Mouse (Mus musculus) MEL (cell line): ENCODE measurements around the gene Fgfr2. TPM values are rescaled to one million over a fixed set of nuclear protein-coding genes. Genes with fewer than 3 reads are reported as not detected.

Experiments used
- DNase-seq: peaks from one replicate; pipeline ENCODE4 v3.0.0; 2011; ENCODE audit warnings: low read depth, low spot score
- H3K27ac ChIP-seq: 2 replicates; pipeline ENCODE4 v1.5.1; 2012; ENCODE audit warnings: low read depth, mild to moderate bottlenecking, control low read depth, low read length, moderate library complexity; ENCODE audit not compliant: control insufficient read depth
- H3K27me3 ChIP-seq, 2 experiments: fragments of 150-350 bp in 1 of 2; sonication (generic) in 1 of 2; 2 replicates each; pipeline ENCODE4 v1.6.1; 2012; ENCODE audit warnings: low read length in 2 of 2, mild to moderate bottlenecking in 2 of 2, improper control_type of control experiment in 1 of 2, moderate library complexity in 1 of 2; ENCODE audit not compliant: insufficient read depth in 2 of 2, control insufficient read depth in 1 of 2
- H3K36me3 ChIP-seq, 2 experiments: 2 replicates each; pipeline ENCODE4 v1.6.1; 2012 to 2014; ENCODE audit warnings: low read length in 2 of 2, improper control_type of control experiment in 1 of 2, inconsistent platforms in 1 of 2, mild to moderate bottlenecking in 1 of 2; ENCODE audit not compliant: insufficient read depth in 2 of 2, control insufficient read depth in 1 of 2
- H3K4me1 ChIP-seq, 2 experiments: fragments of 150-350 bp in 1 of 2; sonication (generic) in 1 of 2; 2 replicates each; pipeline ENCODE4 v1.6.1; 2012; ENCODE audit warnings: low read length in 2 of 2, improper control_type of control experiment in 1 of 2, mild to moderate bottlenecking in 1 of 2; ENCODE audit not compliant: insufficient read depth in 2 of 2, control insufficient read depth in 1 of 2
- H3K4me3 ChIP-seq, 2 experiments: fragments of 150-350 bp in 1 of 2; sonication (generic) in 1 of 2; 2 replicates each; pipeline ENCODE4 v1.5.1; 2012; ENCODE audit warnings: low read depth in 2 of 2, low read length in 2 of 2, mild to moderate bottlenecking in 2 of 2, moderate library complexity in 2 of 2, control low read depth in 1 of 2, improper control_type of control experiment in 1 of 2; ENCODE audit not compliant: control insufficient read depth in 1 of 2, insufficient read depth in 1 of 2
- H3K79me2 ChIP-seq: 2 replicates; pipeline ENCODE4 v1.6.1; 2012; ENCODE audit warnings: mild to moderate bottlenecking, low read length, moderate library complexity; ENCODE audit not compliant: control insufficient read depth, poor library complexity, insufficient read depth
- H3K9ac ChIP-seq: 2 replicates; pipeline ENCODE4 v1.6.1; 2012; ENCODE audit warnings: low read depth, mild to moderate bottlenecking, control low read depth, low read length, moderate library complexity; ENCODE audit not compliant: control insufficient read depth, poor library complexity, severe bottlenecking
- H3K9me3 ChIP-seq: fragments of 150-350 bp; sonication (generic); replicated peaks from 2 replicates; pipeline ENCODE4 v1.6.1; 2012; ENCODE audit warnings: mild to moderate bottlenecking, low read length, improper control_type of control experiment, moderate library complexity; ENCODE audit not compliant: insufficient read depth
- CHD1 ChIP-seq: IDR thresholded peaks from 2 replicates; pipeline ENCODE4 v1.6.1; 2012; ENCODE audit warnings: low read depth, mild to moderate bottlenecking, inconsistent platforms, low read length, improper control_type of control experiment
- CHD2 ChIP-seq: IDR thresholded peaks from 2 replicates; pipeline ENCODE4 v1.6.1; 2011; ENCODE audit warnings: low read length, improper control_type of control experiment
- E2F4 ChIP-seq: IDR thresholded peaks from 2 replicates; pipeline ENCODE4 v1.6.1; 2011; ENCODE audit warnings: low read depth, low read length, improper control_type of control experiment, borderline replicate concordance
- ELF1 ChIP-seq: IDR thresholded peaks from 2 replicates; pipeline ENCODE4 v1.6.1; 2014; ENCODE audit warnings: low read depth, mild to moderate bottlenecking, inconsistent platforms, low read length, improper control_type of control experiment, moderate library complexity
- EP300 ChIP-seq, 2 experiments: IDR thresholded peaks; 2 replicates each; pipeline ENCODE4 v1.6.1; 2011; ENCODE audit warnings: improper control_type of control experiment in 2 of 2, low read length in 2 of 2, low read depth in 1 of 2, mild to moderate bottlenecking in 1 of 2
- ETS1 ChIP-seq: IDR thresholded peaks from 2 replicates; pipeline ENCODE4 v1.6.1; 2012; ENCODE audit warnings: low read depth, mild to moderate bottlenecking, inconsistent platforms, low read length, improper control_type of control experiment, moderate library complexity
- GABPA ChIP-seq: IDR thresholded peaks from 2 replicates; pipeline ENCODE4 v1.6.1; 2012; ENCODE audit warnings: low read depth, mild to moderate bottlenecking, inconsistent platforms, low read length, improper control_type of control experiment, moderate library complexity
- HCFC1 ChIP-seq: IDR thresholded peaks from 2 replicates; pipeline ENCODE4 v1.6.1; 2012; ENCODE audit warnings: low read depth, mild to moderate bottlenecking, inconsistent platforms, low read length, improper control_type of control experiment, moderate library complexity
- JUND ChIP-seq: IDR thresholded peaks from 2 replicates; pipeline ENCODE4 v1.6.1; 2011; ENCODE audit warnings: low read depth, mild to moderate bottlenecking, improper control_type of control experiment, low read length
- KAT2A ChIP-seq: conservative IDR thresholded peaks from 2 replicates; pipeline ENCODE4 v1.6.1; 2012; ENCODE audit warnings: low read depth, low read length, improper control_type of control experiment, inconsistent platforms
- MAFK ChIP-seq: IDR thresholded peaks from 2 replicates; pipeline ENCODE4 v1.6.1; 2011; ENCODE audit warnings: low read depth, mild to moderate bottlenecking, low read length, improper control_type of control experiment, borderline replicate concordance
- MAX ChIP-seq: IDR thresholded peaks from 2 replicates; pipeline ENCODE4 v1.6.1; 2011; ENCODE audit warnings: low read length, improper control_type of control experiment
- POLR2AphosphoS2 ChIP-seq: IDR thresholded peaks from 2 replicates; pipeline ENCODE4 v1.6.1; 2011; ENCODE audit warnings: low read length, improper control_type of control experiment
- POLR2AphosphoS5 ChIP-seq: IDR thresholded peaks from 2 replicates; pipeline ENCODE4 v1.6.1; 2012; ENCODE audit warnings: low read depth, borderline replicate concordance, mild to moderate bottlenecking, inconsistent platforms, low read length, moderate library complexity, mixed read lengths
- RCOR1 ChIP-seq: IDR thresholded peaks from 2 replicates; pipeline ENCODE4 v1.6.1; 2012; ENCODE audit warnings: low read depth, mild to moderate bottlenecking, inconsistent platforms, low read length, improper control_type of control experiment
- TAL1 ChIP-seq: IDR thresholded peaks from 2 replicates; pipeline ENCODE4 v1.6.1; 2012; ENCODE audit warnings: mild to moderate bottlenecking, inconsistent platforms, low read length, moderate library complexity, mixed read lengths
- UBTF ChIP-seq: IDR thresholded peaks from 2 replicates; pipeline ENCODE4 v1.6.1; 2012; ENCODE audit warnings: low read depth, mild to moderate bottlenecking, inconsistent platforms, low read length, improper control_type of control experiment, moderate library complexity, borderline replicate concordance; ENCODE audit not compliant: insufficient read depth
- USF2 ChIP-seq, 2 experiments: IDR thresholded peaks; 2 replicates each; pipeline ENCODE4 v1.6.1; 2011 to 2012; ENCODE audit warnings: improper control_type of control experiment in 2 of 2, low read length in 2 of 2, borderline replicate concordance in 1 of 2, inconsistent platforms in 1 of 2, low read depth in 1 of 2, mild to moderate bottlenecking in 1 of 2; ENCODE audit not compliant: insufficient read depth in 1 of 2
- ZMIZ1 ChIP-seq: IDR thresholded peaks from 2 replicates; pipeline ENCODE4 v1.6.1; 2012; ENCODE audit warnings: low read depth, mild to moderate bottlenecking, inconsistent platforms, low read length, improper control_type of control experiment, moderate library complexity
- ZNF384 ChIP-seq: IDR thresholded peaks from 2 replicates; pipeline ENCODE4 v1.6.1; 2012; ENCODE audit warnings: low read depth, mild to moderate bottlenecking, inconsistent platforms, low read length, improper control_type of control experiment
- polyA plus RNA-seq, 2 experiments: library from polyadenylated mRNA; stranded (reverse) in 1 of 2; unstranded in 1 of 2; fragments of >175 nt in 1 of 2; fragments of >200 nt in 1 of 2; gene quantifications; 2 replicates each; pipeline versions ENCODE4 v1.2.1 to v1.2.4; 2012; ENCODE audit warnings: low replicate concordance in 2 of 2, low read depth in 1 of 2; ENCODE audit not compliant: insufficient read length in 2 of 2, insufficient read depth in 1 of 2, missing spikeins in 1 of 2
- total RNA-seq: library from RNA; depleted of rRNA; stranded (reverse); fragments of 300-350 nt; gene quantifications from 2 replicates; pipeline ENCODE4 v1.2.3, GENCODE M21; 2012

Fgfr2 gene
- total and polyA plus RNA-seq, 3 experiments, result not detected

GRCm38 (mm10) chr7:132385456-132386130 lies 737.6 kb downstream of the Fgfr2 start:
- Histone ChIP-seq H3K9ac (no peak overlapping the region), H3K27ac (peak overlapping the region; percentile 10), H3K27me3 (no peaks in the 10 kb centered on the region), H3K4me1 (peaks cover 19 to 52% of the 10 kb centered on the region in 2 experiments), H3K36me3 (peaks cover 27 to 64% of the 10 kb centered on the region in 2 experiments), H3K79me2 (peaks cover 32% of the 10 kb centered on the region), H3K9me3 (no peaks in the 10 kb centered on the region), H3K4me3 (no peak overlapping the region)
- no peak for TF ChIP-seq POLR2AphosphoS5
- TF ChIP-seq ZMIZ1, result no peak
- TF ChIP-seq ETS1, result no peak
- TF ChIP-seq CHD2, result no peak
- no peak for TF ChIP-seq KAT2A
- TF ChIP-seq ZNF384, result no peak
- TF ChIP-seq MAX, result no peak
- TF ChIP-seq E2F4, result no peak
- no peak for TF ChIP-seq CHD1
- no peak for TF ChIP-seq UBTF
- no peak for TF ChIP-seq GABPA
- no peak for TF ChIP-seq HCFC1
- TF ChIP-seq EP300 (IDR thresholded peaks at IDR 0.05; ENCODE audit: low read depth in 1 of 2, low read length in 2 of 2), result no peak
- TF ChIP-seq RCOR1, result no peak
- TF ChIP-seq MAFK, result no peak
- no peak for TF ChIP-seq USF2 (IDR thresholded peaks at IDR 0.05; ENCODE audit: borderline replicate concordance in 1 of 2, insufficient read depth in 1 of 2, low read depth in 1 of 2, low read length in 2 of 2)
- TF ChIP-seq JUND, result no peak
- TF ChIP-seq ELF1, result no peak
- no peak for TF ChIP-seq POLR2AphosphoS2
- DNase-seq, result no peak

- Histone ChIP-seq H3K36me3 (peaks cover 29 to 62% of the 10 kb centered on the region in 2 experiments), H3K27ac (peak overlapping the region; percentile 29; the same call in 1 of the 2 replicates), H3K9me3 (no peaks in the 10 kb centered on the region), H3K79me2 (peaks cover 25% of the 10 kb centered on the region), H3K9ac (no peak overlapping the region), H3K4me3 (no peak overlapping the region), H3K4me1 (peaks cover 17 to 52% of the 10 kb centered on the region in 2 experiments), H3K27me3 (no peaks in the 10 kb centered on the region)
- DNase-seq, result no peak
- TF ChIP-seq TAL1 (peak; percentile 23; the same call in 1 of the 2 replicates), HCFC1 (no peak)
Measured at GRCm38 (mm10) chr7:132384736-132385455, 738.3 kb downstream of the Fgfr2 start.
